Mouse (Mus musculus) liver, adult 2 months (tissue): ENCODE results near the gene Dpm3.

Source experiments
- CTCF ChIP-seq: fragments of 200-500 bp; IDR thresholded peaks from 2 replicates; pipeline ENCODE4 v1.5.1; 2011; ENCODE audit warnings: low read depth, low read length, control low read depth
- POLR2A ChIP-seq: fragments of 200-500 bp; IDR thresholded peaks from 2 replicates; pipeline ENCODE4 v1.6.1; 2011; ENCODE audit warnings: low read length, control low read depth; ENCODE audit not compliant: insufficient read depth; ENCODE audit errors: extremely low read depth

GRCm38 (mm10) chr3:89315195-89315929 lies 56.2 kb downstream of the Dpm3 start:
- TF ChIP-seq CTCF (peak; percentile 91), POLR2A (no peak)
